Mouse (Mus musculus): ENCODE results near the gene Iqcj.
A peak's percentile ranks its signal among the peaks of the same experiment; 100 is the strongest.

Gene Iqcj

GRCm38 (mm10) chr3:67892026-67892705, at the start of gene Iqcj, which contains the start of gene Iqschfp:
Gene Iqcj (plus strand): TSS chr3:67892220.
Gene Iqschfp (plus strand): TSS chr3:67892232.
- DNase-seq (ENCODE audit: low spot score in 2 of 2) = peak; percentile 8 to 18

GRCm38 (mm10) chr3:67852397-67852796, 39.6 kb upstream of the Iqcj start:
- no peak for DNase-seq (ENCODE audit: low spot score in 2 of 2)

- DNase-seq (ENCODE audit: low spot score in 2 of 2) = no peak
Observed at GRCm38 (mm10) chr3:67861524-67861923, 30.5 kb upstream of the Iqcj start.

- DNase-seq (ENCODE audit: low spot score in 2 of 2) = no peak
Observed at GRCm38 (mm10) chr3:67867420-67868065, 24.5 kb upstream of the Iqcj start.

GRCm38 (mm10) chr3:67869424-67869823, 22.6 kb upstream of the Iqcj start:
- no peak for DNase-seq (ENCODE audit: low spot score in 2 of 2)

GRCm38 (mm10) chr3:67877253-67877652, 14.8 kb upstream of the Iqcj start:
- DNase-seq (ENCODE audit: low spot score in 2 of 2) = no peak

- no peak for DNase-seq (ENCODE audit: low spot score in 2 of 2)
Observed at GRCm38 (mm10) chr3:67884335-67884734, 7.7 kb upstream of the Iqcj start.

- DNase-seq (ENCODE audit: low spot score in 2 of 2) = no peak
Observed at GRCm38 (mm10) chr3:67886176-67886575, 5.8 kb upstream of the Iqcj start.

GRCm38 (mm10) chr3:67887251-67887650, 4.8 kb upstream of the Iqcj start:
- DNase-seq (ENCODE audit: low spot score in 2 of 2) = no peak

- no peak for DNase-seq (ENCODE audit: low spot score in 2 of 2)
Observed at GRCm38 (mm10) chr3:67892768-67893167, 748 bp downstream of the Iqcj start.

GRCm38 (mm10) chr3:67902517-67902916, 10.5 kb downstream of the Iqcj start:
- no peak for DNase-seq (ENCODE audit: low spot score in 2 of 2)

GRCm38 (mm10) chr3:67908586-67908985, 16.6 kb downstream of the Iqcj start:
- DNase-seq (ENCODE audit: low spot score in 2 of 2) = no peak

- no peak for DNase-seq (ENCODE audit: low spot score in 2 of 2)
Observed at GRCm38 (mm10) chr3:67918098-67918497, 26.1 kb downstream of the Iqcj start.

- no peak for DNase-seq (ENCODE audit: low spot score in 2 of 2)
Observed at GRCm38 (mm10) chr3:67918634-67919259, 26.7 kb downstream of the Iqcj start.

- DNase-seq (ENCODE audit: low spot score in 2 of 2) = no peak
Observed at GRCm38 (mm10) chr3:67923095-67923494, 31.1 kb downstream of the Iqcj start.

- no peak for DNase-seq (ENCODE audit: low spot score in 2 of 2)
Observed at GRCm38 (mm10) chr3:67925453-67925852, 33.4 kb downstream of the Iqcj start.

GRCm38 (mm10) chr3:67930424-67931133, 38.6 kb downstream of the Iqcj start:
- DNase-seq (ENCODE audit: low spot score in 2 of 2) = no peak

GRCm38 (mm10) chr3:67931181-67931580, 39.2 kb downstream of the Iqcj start:
- no peak for DNase-seq (ENCODE audit: low spot score in 2 of 2)

- no peak for DNase-seq (ENCODE audit: low spot score in 2 of 2)
Observed at GRCm38 (mm10) chr3:67931914-67932313, 39.9 kb downstream of the Iqcj start.

GRCm38 (mm10) chr3:67935829-67936228, 43.8 kb downstream of the Iqcj start:
- DNase-seq (ENCODE audit: low spot score in 2 of 2) = no peak

- no peak for DNase-seq (ENCODE audit: low spot score in 2 of 2)
Observed at GRCm38 (mm10) chr3:67947000-67947399, 55.0 kb downstream of the Iqcj start.

- DNase-seq (ENCODE audit: low spot score in 2 of 2) = no peak
Observed at GRCm38 (mm10) chr3:67952517-67952940, 60.5 kb downstream of the Iqcj start.

Measured in frontal cortex, postnatal 10 days (tissue).